Comparison of ENCODE assay signal across 24 mouse cellular contexts in genomic region chr6:18589436-18589835, GRCm38 (mm10).
DNase-seq lines count a peak whose midpoint lies in the region; ATAC-seq and TF ChIP-seq lines count a peak whose summit lies in the region.
"Had no signal": no experiment of that assay in that cellular context is flagged by ENCODE, and none has a peak within 500 bp of the region (broad histone marks: within the 10 kb centered on the region; RNA-seq: fewer than 3 reads in every experiment).

No protein-coding gene starts in this region.

- no peak for TF ChIP-seq CTCF in cerebellum, adult 2 months (IDR thresholded peaks at IDR 0.05; ENCODE audit: borderline replicate concordance, insufficient read depth, low read depth, low read length)

- H3K4me3 ChIP-seq in cerebellum, adult 2 months (replicated peaks; ENCODE audit: insufficient read depth, low read depth, low read length) = no peak overlapping the region
- H3K4me3 ChIP-seq in hindbrain, embryonic 10.5 days = no peak overlapping the region

- peak overlapping the region; percentile 6; the same call in 1 of the 2 replicates for H3K27ac ChIP-seq in cerebellum, adult 2 months (ENCODE audit: insufficient read depth, low read length)
- no peak overlapping the region for H3K27ac ChIP-seq in hindbrain, embryonic 10.5 days

- H3K9me3 ChIP-seq in hindbrain, embryonic 10.5 days = no peaks in the 10 kb centered on the region
- H3K9me3 ChIP-seq: G1E had no signal

- DNase-seq in cerebellum, adult 2 months = no peak
- DNase-seq in frontal cortex, adult 2 months (ENCODE audit: extremely low spot score in 1 of 2, low spot score in 1 of 2) = no peak
- peak; percentile 78 for DNase-seq in brain, adult 2 months (ENCODE audit: low read depth, low spot score)
- DNase-seq in telencephalon, adult 2 months (ENCODE audit: low read depth, low spot score) = peak; percentile 40
- DNase-seq in kidney, postnatal 36 days = no peak
- no peak for DNase-seq in hindbrain, embryonic 10.5 days (ENCODE audit: low spot score)
- DNase-seq: adrenal gland, adult 2 months; adrenal gland, adult 8-10 months; adrenal gland, postnatal 10 days; adrenal gland, postnatal 14 days; adrenal gland, postnatal 25 days; adrenal gland, postnatal 36 days; B cell, adult 2 months; cerebellum, adult 11 months; cerebellum, adult 11-12 months; cerebellum, adult 18-20 months; cerebellum, adult 8-10 months had no signal

- no peak for TF ChIP-seq POLR2A in cerebellum, adult 2 months (IDR thresholded peaks at IDR 0.05; ENCODE audit: borderline replicate concordance, insufficient read depth, low read length)

- no peak for ATAC-seq in cerebellum, adult (ENCODE audit: insufficient number of reproducible peaks, low FRiP score, low TSS enrichment)
- peak; percentile 82 for ATAC-seq in frontal cortex, adult (ENCODE audit: low TSS enrichment)
- ATAC-seq: activated CD4-positive, CD25-positive, alpha-beta regulatory T cell, adult 4 months; CD4-positive, CD25-positive, alpha-beta regulatory T cell, adult 4 months; Patski had no signal

- no peaks in the 10 kb centered on the region for H3K27me3 ChIP-seq in cerebellum, adult 2 months (ENCODE audit: control insufficient read depth, insufficient read depth, low read length)
- H3K27me3 ChIP-seq in hindbrain, embryonic 10.5 days (ENCODE audit: insufficient read depth, poor library complexity, severe bottlenecking) = no peaks in the 10 kb centered on the region
- H3K27me3 ChIP-seq: CH12.LX had no signal

- no peaks in the 10 kb centered on the region for H3K4me1 ChIP-seq in cerebellum, adult 2 months (ENCODE audit: control insufficient read depth, insufficient read depth, low read length)
- no peaks in the 10 kb centered on the region for H3K4me1 ChIP-seq in hindbrain, embryonic 10.5 days (replicated peaks)

- H3K36me3 ChIP-seq in hindbrain, embryonic 10.5 days = no peaks in the 10 kb centered on the region
- H3K36me3 ChIP-seq: G1E had no signal

Comparison
In these comparisons a context has a peak if more than half of its experiments do, and no peak if none do; other contexts are left out.
1. DNase-seq: peak in brain, adult 2 months (single experiment) and telencephalon, adult 2 months (single experiment); none in cerebellum, adult 2 months (0 of 2), frontal cortex, adult 2 months (0 of 2), kidney, postnatal 36 days (0 of 2) and hindbrain, embryonic 10.5 days (single experiment).